Mouse (Mus musculus) testis, adult 2 months (tissue): ENCODE results near the gene Ip6k1. TPM values are rescaled to one million over a fixed set of nuclear protein-coding genes. Genes with fewer than 3 reads are reported as not detected.
A peak's percentile ranks its signal among the peaks of the same experiment; 100 is the strongest.

Source experiments
- H3K27ac ChIP-seq: fragments of 200-500 bp; 2 replicates; pipeline ENCODE4 v1.5.1; 2012; ENCODE audit warnings: low read depth, low read length; ENCODE audit not compliant: control insufficient read depth, insufficient read depth
- H3K27me3 ChIP-seq: fragments of 200-500 bp; 2 replicates; pipeline ENCODE4 v1.6.1; 2012; ENCODE audit warnings: mild to moderate bottlenecking, low read length, moderate library complexity; ENCODE audit not compliant: control insufficient read depth, insufficient read depth
- H3K36me3 ChIP-seq: fragments of 200-500 bp; 2 replicates; pipeline ENCODE4 v1.6.1; 2012; ENCODE audit warnings: mild to moderate bottlenecking, low read length; ENCODE audit not compliant: control insufficient read depth, insufficient read depth
- H3K4me1 ChIP-seq: fragments of 200-500 bp; 2 replicates; pipeline ENCODE4 v1.6.1; 2012; ENCODE audit warnings: low read length; ENCODE audit not compliant: control insufficient read depth, insufficient read depth
- H3K4me3 ChIP-seq: fragments of 200-500 bp; 2 replicates; pipeline ENCODE4 v1.5.1; 2012; ENCODE audit warnings: low read depth, mild to moderate bottlenecking, low read length, moderate library complexity, mixed read lengths; ENCODE audit not compliant: control insufficient read depth
- CTCF ChIP-seq: fragments of 200-500 bp; IDR thresholded peaks from 2 replicates; pipeline ENCODE4 v1.5.1; 2012; ENCODE audit warnings: low read depth, mild to moderate bottlenecking, inconsistent platforms, low read length, moderate library complexity; ENCODE audit not compliant: control insufficient read depth, insufficient read depth, insufficient replicate concordance
- POLR2A ChIP-seq: fragments of 200-500 bp; IDR thresholded peaks from 2 replicates; pipeline ENCODE4 v1.6.1; 2012; ENCODE audit warnings: low read depth, mild to moderate bottlenecking, inconsistent platforms, low read length, moderate library complexity; ENCODE audit not compliant: control insufficient read depth
- polyA plus RNA-seq: library from polyadenylated mRNA; depleted of rRNA; stranded (reverse); fragments of >200 nt; gene quantifications from 2 replicates; pipeline ENCODE4 v1.2.3, GENCODE M21; 2012

Ip6k1 gene
- polyA plus RNA-seq, 1 experiment = 247 TPM

GRCm38 (mm10) chr9:107962916-107963315 is 39.4 kb upstream of the Ip6k1 start:
- TF ChIP-seq POLR2A = no peak
- TF ChIP-seq CTCF = no peak
- H3K27me3 ChIP-seq = no peaks in the 10 kb centered on the region
- H3K27ac ChIP-seq = no peak overlapping the region
- no peaks in the 10 kb centered on the region; the same call in none of the 2 replicates for H3K36me3 ChIP-seq
- no peaks in the 10 kb centered on the region for H3K4me1 ChIP-seq
- H3K4me3 ChIP-seq = no peak overlapping the region

GRCm38 (mm10) chr9:107963700-107964099 is 38.6 kb upstream of the Ip6k1 start:
- TF ChIP-seq POLR2A (no peak), CTCF (peak; percentile 70; the same call in 1 of the 2 replicates)
- no peaks in the 10 kb centered on the region; the same call in none of the 2 replicates for H3K36me3 ChIP-seq
- H3K4me3 ChIP-seq = no peak overlapping the region
- H3K27ac ChIP-seq = no peak overlapping the region
- no peaks in the 10 kb centered on the region for H3K27me3 ChIP-seq
- no peaks in the 10 kb centered on the region for H3K4me1 ChIP-seq

GRCm38 (mm10) chr9:107964681-107965080 is 37.6 kb upstream of the Ip6k1 start:
- Histone ChIP-seq H3K27me3 (no peaks in the 10 kb centered on the region), H3K27ac (no peak overlapping the region), H3K4me1 (no peaks in the 10 kb centered on the region), H3K36me3 (no peaks in the 10 kb centered on the region; the same call in none of the 2 replicates), H3K4me3 (no peak overlapping the region)
- TF ChIP-seq CTCF (no peak), POLR2A (no peak)

- no peak overlapping the region for H3K27ac ChIP-seq
These were observed 35.6 kb upstream of the Ip6k1 start for GRCm38 (mm10) chr9:107966676-107967075.

GRCm38 (mm10) chr9:107967437-107967836 is 34.9 kb upstream of the Ip6k1 start:
- Histone ChIP-seq H3K4me3 (no peak overlapping the region), H3K27me3 (no peaks in the 10 kb centered on the region), H3K4me1 (no peaks in the 10 kb centered on the region), H3K27ac (no peak overlapping the region), H3K36me3 (no peaks in the 10 kb centered on the region; the same call in none of the 2 replicates)
- TF ChIP-seq POLR2A (no peak), CTCF (no peak)

More at GRCm38 (mm10) chr9:107966676-107967075, 35.6 kb upstream of the Ip6k1 start:
- no peaks in the 10 kb centered on the region; the same call in none of the 2 replicates for H3K36me3 ChIP-seq
- H3K27me3 ChIP-seq = no peaks in the 10 kb centered on the region
- H3K4me1 ChIP-seq = no peaks in the 10 kb centered on the region
- TF ChIP-seq CTCF (no peak), POLR2A (no peak)
- no peak overlapping the region for H3K4me3 ChIP-seq

GRCm38 (mm10) chr9:107968531-107968930 is 33.8 kb upstream of the Ip6k1 start:
- no peak overlapping the region for H3K27ac ChIP-seq
- TF ChIP-seq POLR2A = no peak
- no peak for TF ChIP-seq CTCF
- no peak overlapping the region for H3K4me3 ChIP-seq
- no peaks in the 10 kb centered on the region; the same call in 1 of the 2 replicates for H3K36me3 ChIP-seq
- H3K27me3 ChIP-seq = no peaks in the 10 kb centered on the region
- no peaks in the 10 kb centered on the region for H3K4me1 ChIP-seq

GRCm38 (mm10) chr9:107970311-107970710 is 32.0 kb upstream of the Ip6k1 start:
- Histone ChIP-seq H3K27me3 (no peaks in the 10 kb centered on the region), H3K4me1 (no peaks in the 10 kb centered on the region), H3K27ac (no peak overlapping the region), H3K4me3 (no peak overlapping the region), H3K36me3 (no peaks in the 10 kb centered on the region)
- no peak for TF ChIP-seq CTCF
- TF ChIP-seq POLR2A = no peak
